Mouse (Mus musculus) lung, postnatal 0 days (tissue): ENCODE data around the gene Krt10. TPM values are rescaled to one million over a fixed set of nuclear protein-coding genes. Genes with fewer than 3 reads are reported as not detected.

Experiments used
- ATAC-seq: fragments of 200-750 bp; cut with Nextera tagmentation; 2 replicates; pipeline ENCODE4 v1.8.0; 2017; ENCODE audit warnings: moderate library complexity
- DNase-seq: peaks from one replicate; pipeline ENCODE4 v3.0.0-alpha.2; 2016; ENCODE audit warnings: low spot score
- H3K27ac ChIP-seq: fragments of 300-500 bp; sonication (generic); 2 replicates; pipeline ENCODE4 v1.5.1; 2014; ENCODE audit warnings: antibody characterized with exemption, mild to moderate bottlenecking, low read length, mixed read lengths
- H3K27me3 ChIP-seq: fragments of 300-500 bp; sonication (generic); replicated peaks from 2 replicates; pipeline ENCODE4 v1.6.1; 2014; ENCODE audit warnings: low read length, mixed read lengths; ENCODE audit not compliant: insufficient read depth
- H3K36me3 ChIP-seq: fragments of 300-500 bp; sonication (generic); 2 replicates; pipeline ENCODE4 v1.6.1; 2014; ENCODE audit warnings: low read length, mixed read lengths; ENCODE audit not compliant: insufficient read depth
- H3K4me1 ChIP-seq: fragments of 300-500 bp; sonication (generic); 2 replicates; pipeline ENCODE4 v1.6.1; 2014; ENCODE audit warnings: antibody characterized with exemption, low read depth, low read length, mixed read lengths; ENCODE audit not compliant: insufficient read depth
- H3K4me2 ChIP-seq: fragments of 300-500 bp; sonication (generic); replicated peaks from 2 replicates; pipeline ENCODE4 v1.6.1; 2014; ENCODE audit warnings: low read depth, mild to moderate bottlenecking, low read length, moderate library complexity, mixed read lengths
- H3K4me3 ChIP-seq: fragments of 300-500 bp; sonication (generic); 2 replicates; pipeline ENCODE4 v1.5.1; 2014; ENCODE audit warnings: low read depth, low read length
- H3K9ac ChIP-seq: fragments of 300-500 bp; sonication (generic); replicated peaks from 2 replicates; pipeline ENCODE4 v1.6.1; 2014; ENCODE audit warnings: low read depth, mild to moderate bottlenecking
- H3K9me3 ChIP-seq: fragments of 300-500 bp; sonication (generic); 2 replicates; pipeline ENCODE4 v1.6.1; 2016; ENCODE audit warnings: low read length, mixed read lengths
- CTCF ChIP-seq: IDR thresholded peaks from 2 replicates; pipeline ENCODE4 v1.5.1; 2016; ENCODE audit warnings: antibody characterized with exemption, mild to moderate bottlenecking
- EP300 ChIP-seq: IDR thresholded peaks from 2 replicates; pipeline ENCODE4 v1.6.1; 2016; ENCODE audit warnings: antibody characterized with exemption, mild to moderate bottlenecking, control low read depth
- WGBS: fragments of 180-500 bp; shearing (Covaris S2); extraction: QIAGEN DNeasy Blood & Tissue Kit; methylation state at CpG from one replicate; pipeline ENCODE4 v1.1.7; 2014; 5-methylcytosine and 5-hydroxymethylcytosine counted together
- polyA plus RNA-seq: library from polyadenylated mRNA; unstranded; fragments of >200 nt; fragmentation: Nextera tagmentation; extraction: Ambion mirVana; gene quantifications from 2 replicates; pipeline ENCODE4 v1.2.1, GENCODE M21; 2015

Krt10 gene
- polyA plus RNA-seq, 1 experiment from 2014 or later, result 18.4 TPM

GRCm38 (mm10) chr11:99398084-99398483, 8.9 kb upstream of the Krt10 start:
- no peak for DNase-seq
- ATAC-seq, result no peak
- Histone ChIP-seq H3K9ac (no peak overlapping the region), H3K4me2 (no peak overlapping the region), H3K4me1 (no peaks in the 10 kb centered on the region), H3K27me3 (no peaks in the 10 kb centered on the region; the same call in 1 of the 2 replicates), H3K9me3 (no peaks in the 10 kb centered on the region), H3K27ac (no peak overlapping the region), H3K36me3 (no peaks in the 10 kb centered on the region), H3K4me3 (no peak overlapping the region)
- WGBS, result 46% methylated on average over 3 of the region's 3 CpGs
- TF ChIP-seq EP300 (no peak), CTCF (no peak)

- no peak for TF ChIP-seq EP300
- WGBS, result 82% methylated on average over 2 of the region's 2 CpGs
- Histone ChIP-seq H3K27me3 (no peaks in the 10 kb centered on the region; the same call in 1 of the 2 replicates), H3K9ac (no peak overlapping the region), H3K27ac (no peak overlapping the region), H3K9me3 (no peaks in the 10 kb centered on the region), H3K4me3 (no peak overlapping the region), H3K36me3 (no peaks in the 10 kb centered on the region), H3K4me2 (no peak overlapping the region), H3K4me1 (no peaks in the 10 kb centered on the region)
- DNase-seq (no peak), ATAC-seq (no peak)
Measured at GRCm38 (mm10) chr11:99396661-99397060, 7.5 kb upstream of the Krt10 start.

GRCm38 (mm10) chr11:99396034-99396433, 6.9 kb upstream of the Krt10 start:
- 45% methylated on average over 3 of the region's 3 CpGs for WGBS
- no peak for ATAC-seq
- no peak overlapping the region for H3K27ac ChIP-seq

GRCm38 (mm10) chr11:99392492-99392891, 3.3 kb upstream of the Krt10 start:
- Histone ChIP-seq H3K27ac (no peak overlapping the region), H3K9me3 (no peaks in the 10 kb centered on the region), H3K4me3 (no peak overlapping the region), H3K4me1 (no peaks in the 10 kb centered on the region), H3K9ac (no peak overlapping the region), H3K36me3 (no peaks in the 10 kb centered on the region), H3K4me2 (no peak overlapping the region), H3K27me3 (no peaks in the 10 kb centered on the region)
- WGBS, result 73% methylated on average over 10 of the region's 10 CpGs
- ATAC-seq, result no peak
- no peak for DNase-seq
- TF ChIP-seq CTCF (no peak), EP300 (no peak)

More at GRCm38 (mm10) chr11:99396034-99396433, 6.9 kb upstream of the Krt10 start:
- no peak for TF ChIP-seq CTCF
- TF ChIP-seq EP300, result no peak
- no peak overlapping the region for H3K4me3 ChIP-seq
- no peak overlapping the region for H3K4me2 ChIP-seq
- no peaks in the 10 kb centered on the region; the same call in 1 of the 2 replicates for H3K27me3 ChIP-seq
- H3K9me3 ChIP-seq, result no peaks in the 10 kb centered on the region
- no peaks in the 10 kb centered on the region for H3K36me3 ChIP-seq
- no peaks in the 10 kb centered on the region for H3K4me1 ChIP-seq
- no peak overlapping the region for H3K9ac ChIP-seq
- no peak for DNase-seq

- H3K27ac ChIP-seq, result no peak overlapping the region
- TF ChIP-seq EP300 (no peak), CTCF (no peak)
- DNase-seq, result no peak
- no peaks in the 10 kb centered on the region for H3K9me3 ChIP-seq
- H3K27me3 ChIP-seq, result no peaks in the 10 kb centered on the region
- no peak overlapping the region for H3K4me3 ChIP-seq
- H3K9ac ChIP-seq, result no peak overlapping the region
- no peaks in the 10 kb centered on the region for H3K4me1 ChIP-seq
- WGBS, result 64% methylated on average over 6 of the region's 6 CpGs
- H3K36me3 ChIP-seq, result no peaks in the 10 kb centered on the region
- ATAC-seq, result no peak
- no peak overlapping the region for H3K4me2 ChIP-seq
Measured at GRCm38 (mm10) chr11:99391375-99391774, 2.2 kb upstream of the Krt10 start.

GRCm38 (mm10) chr11:99390866-99391265, 1.7 kb upstream of the Krt10 start:
- Histone ChIP-seq H3K27ac (no peak overlapping the region), H3K27me3 (no peaks in the 10 kb centered on the region), H3K36me3 (no peaks in the 10 kb centered on the region), H3K9ac (no peak overlapping the region), H3K4me1 (no peaks in the 10 kb centered on the region), H3K9me3 (no peaks in the 10 kb centered on the region), H3K4me2 (no peak overlapping the region), H3K4me3 (no peak overlapping the region)
- TF ChIP-seq EP300, result no peak
- no peak for TF ChIP-seq CTCF
- WGBS, result 58% methylated on average over 7 of the region's 7 CpGs
- DNase-seq, result no peak
- no peak for ATAC-seq

- DNase-seq (no peak), ATAC-seq (no peak)
- Histone ChIP-seq H3K27ac (no peak overlapping the region), H3K4me3 (no peak overlapping the region), H3K36me3 (no peaks in the 10 kb centered on the region), H3K9ac (no peak overlapping the region), H3K4me2 (no peak overlapping the region), H3K9me3 (no peaks in the 10 kb centered on the region), H3K4me1 (no peaks in the 10 kb centered on the region), H3K27me3 (no peaks in the 10 kb centered on the region)
- 91% methylated on average over 18 of the region's 18 CpGs for WGBS
- TF ChIP-seq CTCF (no peak), EP300 (no peak)
Measured at GRCm38 (mm10) chr11:99388661-99389060, 503 bp downstream of the Krt10 start.
